Mouse (Mus musculus) left cerebral cortex, postnatal 36 days (tissue): Measurements from ENCODE around the gene Lrp8. TPM values are rescaled to one million over a fixed set of nuclear protein-coding genes. Genes with fewer than 3 reads are reported as not detected.

Experiments used
- DNase-seq, 2 experiments: peaks; one replicate each; pipeline ENCODE4 v3.0.0; 2021 to 2022; ENCODE audit warnings: low spot score in 2 of 2, mixed read lengths in 1 of 2
- intact Hi-C: fragments of 180-260 bp; cut with DNase I; formaldehyde crosslinking; loops from one replicate; pipeline ENCODE4 v1.15.1; 2025
- total RNA-seq, 2 experiments: library from RNA; stranded (reverse); gene quantifications; 2 replicates each; pipeline ENCODE4 v1.2.3; 2021

The Lrp8 gene
- 100 to 1,000 TPM in 1 of 2 experiments, 10 to 100 TPM in 1; 74.7 to 112 TPM for total RNA-seq

GRCm38 (mm10) chr4:107802185-107802449 is at the start of gene Lrp8:
Lrp8 (plus strand) TSS chr4:107802261.
- intact Hi-C loops: loop anchor here (2.0 to 5.0 kb wide), 3 partner anchors 21 to 65 kb away; no protein-coding TSS in a partner anchor
- no peak for DNase-seq

DNA sequence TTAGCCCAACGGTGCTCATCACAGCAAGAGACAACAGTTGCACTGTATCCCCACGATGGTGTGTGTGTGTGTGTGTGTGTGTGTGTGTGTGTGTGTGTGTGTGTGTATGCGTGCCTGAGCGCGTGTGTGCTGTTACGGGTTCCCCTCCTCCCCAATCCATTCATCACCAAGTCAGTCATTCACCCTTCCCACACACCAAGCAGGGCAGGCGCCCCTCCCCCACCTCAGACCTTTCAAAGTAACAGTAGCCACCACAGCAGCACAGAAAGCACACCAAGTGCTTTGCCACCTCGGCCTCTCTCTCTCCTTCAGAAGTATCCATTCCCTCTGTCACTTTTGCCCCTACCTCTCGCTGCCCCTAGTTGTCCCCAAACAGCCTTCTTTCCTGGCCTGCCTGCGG is 45.8 kb upstream of the Lrp8 start:
- DNase-seq: no peak
- intact Hi-C loops: no loop called here

- DNase-seq: no peak
- intact Hi-C loops: no loop called here
Measured at GRCm38 (mm10) chr4:107757487-107758470, 44.3 kb upstream of the Lrp8 start.

DNA sequence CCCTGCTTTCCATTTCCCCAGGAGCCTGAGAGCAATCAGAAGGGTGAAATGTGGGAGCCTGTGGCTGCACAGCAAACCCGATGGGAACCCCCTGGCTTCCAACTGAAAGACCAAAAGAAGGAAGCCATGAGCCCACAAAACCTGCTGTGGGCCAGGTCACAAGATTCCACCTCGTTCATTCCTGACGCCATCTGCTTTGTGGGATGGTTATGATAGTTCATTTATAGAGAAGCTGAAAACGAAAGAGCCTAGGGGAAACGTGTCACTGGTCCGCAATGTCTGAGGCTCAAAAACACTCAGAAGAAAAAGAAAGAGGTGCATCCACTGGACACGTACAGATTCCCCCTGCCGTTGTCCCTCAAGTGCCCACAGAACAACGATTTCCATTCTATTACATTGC is 43.1 kb upstream of the Lrp8 start:
- intact Hi-C loops: no loop called here
- no peak for DNase-seq

- intact Hi-C loops: no loop called here
- DNase-seq: no peak
Measured at GRCm38 (mm10) chr4:107763001-107763400, 39.1 kb upstream of the Lrp8 start.

GRCm38 (mm10) chr4:107763598-107763997 is 38.5 kb upstream of the Lrp8 start:
- intact Hi-C loops: no loop called here
- DNase-seq: no peak

- intact Hi-C loops: no loop called here
- DNase-seq: no peak
Measured at GRCm38 (mm10) chr4:107765196-107765813, 36.8 kb upstream of the Lrp8 start.

- intact Hi-C loops: no loop called here
- DNase-seq: peak; percentile 14
Measured at GRCm38 (mm10) chr4:107766182-107766581, 35.9 kb upstream of the Lrp8 start.

DNA sequence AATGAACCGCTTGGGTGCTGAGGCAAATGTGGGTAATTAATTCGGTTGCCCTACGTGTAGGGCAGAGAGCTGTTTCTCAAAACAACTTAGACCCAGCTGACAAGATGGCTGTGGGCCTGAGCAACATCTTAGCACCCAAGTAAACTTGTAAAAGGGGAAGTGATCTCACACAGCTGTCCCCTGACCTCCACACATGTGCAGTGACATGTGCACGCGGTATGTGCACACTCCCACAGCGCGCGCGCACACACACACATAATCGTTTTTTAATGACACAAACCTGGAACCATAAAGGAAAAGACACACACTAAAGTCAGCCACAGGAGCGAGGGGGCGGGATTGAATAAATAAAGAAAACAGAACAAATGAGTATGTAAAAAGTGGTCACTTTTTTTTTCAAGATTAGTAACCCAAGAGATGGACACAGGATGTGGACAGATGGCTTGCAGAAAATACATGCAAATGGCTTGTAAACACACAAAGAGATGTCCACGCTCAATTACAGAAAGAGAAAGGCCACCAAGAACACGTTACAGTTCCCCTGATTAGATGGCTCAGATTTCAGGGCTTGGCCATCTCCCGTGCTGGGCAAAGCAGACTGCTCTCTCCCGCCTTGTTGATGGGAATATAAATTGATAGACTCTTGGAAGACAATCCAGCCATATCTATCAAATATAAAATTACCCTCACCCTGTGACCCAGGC is 29.8 kb upstream of the Lrp8 start:
- intact Hi-C loops: no loop called here
- DNase-seq: no peak

- DNase-seq: no peak
- intact Hi-C loops: no loop called here
Measured at GRCm38 (mm10) chr4:107774868-107775267, 27.2 kb upstream of the Lrp8 start.

DNA sequence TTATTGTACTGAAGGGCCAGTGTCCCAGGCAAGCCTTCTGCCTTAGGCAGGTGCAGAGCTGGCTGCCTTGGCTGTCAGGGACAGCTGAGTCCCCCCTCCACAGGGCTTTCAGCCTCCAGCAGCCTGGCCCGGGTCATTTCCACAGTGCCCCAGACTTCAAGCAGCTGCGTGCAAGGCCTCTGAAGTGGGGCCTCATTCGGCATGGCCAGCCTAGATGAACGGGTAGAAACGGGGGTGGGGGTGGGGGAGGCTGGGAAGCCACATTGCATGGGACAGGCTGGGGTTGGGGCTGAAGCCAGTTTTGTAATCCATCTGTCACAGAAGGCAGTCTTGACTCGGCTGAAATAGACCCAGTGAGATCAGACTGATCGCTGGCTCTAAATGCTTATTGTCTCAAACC is 26.4 kb upstream of the Lrp8 start:
- intact Hi-C loops: no loop called here
- DNase-seq: no peak

GRCm38 (mm10) chr4:107776990-107777673 is 24.9 kb upstream of the Lrp8 start:
- no peak for DNase-seq
- intact Hi-C loops: no loop called here

- intact Hi-C loops: no loop called here
- DNase-seq: no peak
Measured at GRCm38 (mm10) chr4:107783541-107783940, 18.5 kb upstream of the Lrp8 start.

GRCm38 (mm10) chr4:107788841-107789240 is 13.2 kb upstream of the Lrp8 start:
- intact Hi-C loops: no loop called here
- no peak for DNase-seq

GRCm38 (mm10) chr4:107800801-107801200 is 1.3 kb upstream of the Lrp8 start:
- intact Hi-C loops: loop anchor here (5.0 kb wide), 2 partner anchors 36 to 64 kb away; no protein-coding TSS in a partner anchor
- DNase-seq: no peak

GRCm38 (mm10) chr4:107801366-107802184 is 486 bp upstream of the Lrp8 start:
- intact Hi-C loops: loop anchor here (2.0 to 5.0 kb wide), 3 partner anchors 21 to 64 kb away; no protein-coding TSS in a partner anchor
- peak; percentile 82 to 83 for DNase-seq

GRCm38 (mm10) chr4:107802450-107803331 is 630 bp downstream of the Lrp8 start:
- DNase-seq: peak; percentile 54 to 55
- intact Hi-C loops: loop anchor here (2.0 to 5.0 kb wide), 3 partner anchors 20 to 65 kb away; no protein-coding TSS in a partner anchor
